Mouse (Mus musculus) limb, embryonic 11.5 days (tissue): ENCODE measurements at regions not wholly inside any gene's neighbourhood (a gene's known extent, or its start where the extent isn't known, plus 50 kb on each side); places are given as distances from the start of the nearest gene placed in this dataset.

Source experiments
- ATAC-seq: fragments of 200-750 bp; cut with Nextera tagmentation; 2 replicates; pipeline ENCODE4 v1.8.0; 2017; ENCODE audit warnings: low read depth; ENCODE audit not compliant: insufficient number of reproducible peaks, low FRiP score, low TSS enrichment
- DNase-seq: peaks from one replicate; pipeline ENCODE4 v3.0.0-alpha.2; 2015; ENCODE audit warnings: low spot score
- H3K27ac ChIP-seq: fragments of 300-500 bp; sonication (generic); replicated peaks from 2 replicates; pipeline ENCODE4 v1.5.1; 2014; ENCODE audit warnings: low read depth, mild to moderate bottlenecking, low read length
- H3K27me3 ChIP-seq: fragments of 300-500 bp; sonication (generic); 2 replicates; pipeline ENCODE4 v1.6.1; 2014; ENCODE audit warnings: mild to moderate bottlenecking, low read length, mixed read lengths; ENCODE audit not compliant: control insufficient read depth, insufficient read depth
- H3K36me3 ChIP-seq: fragments of 300-500 bp; sonication (generic); 2 replicates; pipeline ENCODE4 v1.6.1; 2014; ENCODE audit warnings: mild to moderate bottlenecking, low read length, moderate library complexity, mixed read lengths; ENCODE audit not compliant: control insufficient read depth, insufficient read depth
- H3K4me1 ChIP-seq: fragments of 300-500 bp; sonication (generic); 2 replicates; pipeline ENCODE4 v1.6.1; 2014; ENCODE audit warnings: low read length, mixed read lengths; ENCODE audit not compliant: control insufficient read depth, insufficient read depth
- H3K4me2 ChIP-seq: fragments of 300-500 bp; sonication (generic); 2 replicates; pipeline ENCODE4 v1.6.1; 2014; ENCODE audit warnings: low read depth, mild to moderate bottlenecking, moderate library complexity; ENCODE audit not compliant: severe bottlenecking
- H3K4me3 ChIP-seq: fragments of 300-500 bp; sonication (generic); 2 replicates; pipeline ENCODE4 v1.5.1; 2014; ENCODE audit warnings: low read depth, low read length
- H3K9ac ChIP-seq: fragments of 300-500 bp; sonication (generic); 2 replicates; pipeline ENCODE4 v1.6.1; 2014; ENCODE audit warnings: mild to moderate bottlenecking, low read length
- H3K9me3 ChIP-seq: fragments of 300-500 bp; sonication (generic); 2 replicates; pipeline ENCODE4 v1.6.1; 2016; ENCODE audit warnings: low read length; ENCODE audit not compliant: control insufficient read depth
- WGBS: fragments of 180-500 bp; shearing (Covaris S2); extraction: QIAGEN DNeasy Blood & Tissue Kit; methylation state at CpG from one replicate; pipeline ENCODE4 v1.1.7; 2014; 5-methylcytosine and 5-hydroxymethylcytosine counted together

- peak; percentile 23 for DNase-seq
Measured at GRCm38 (mm10) chr15:61395296-61395826, 472.5 kb upstream of the A1bg start.

GRCm38 (mm10) chr15:61380666-61381065 lies 457.9 kb upstream of the A1bg start:
- no peak overlapping the region for H3K27ac ChIP-seq
- H3K9ac ChIP-seq: no peak overlapping the region
- H3K27me3 ChIP-seq: no peaks in the 10 kb centered on the region
- ATAC-seq (no peak), DNase-seq (no peak)
- whole genome bisulfite sequencing: 78% methylated on average over 3 of the region's 3 CpGs
- no peak overlapping the region for H3K4me3 ChIP-seq
- no peak overlapping the region for H3K4me2 ChIP-seq
- no peaks in the 10 kb centered on the region for H3K9me3 ChIP-seq
- no peaks in the 10 kb centered on the region for H3K4me1 ChIP-seq
- no peaks in the 10 kb centered on the region for H3K36me3 ChIP-seq

More at GRCm38 (mm10) chr15:61395296-61395826, 472.5 kb upstream of the A1bg start:
- Histone ChIP-seq H3K36me3 (no peaks in the 10 kb centered on the region), H3K9ac (no peak overlapping the region), H3K27ac (no peak overlapping the region), H3K27me3 (no peaks in the 10 kb centered on the region), H3K4me1 (no peaks in the 10 kb centered on the region), H3K4me3 (no peak overlapping the region), H3K9me3 (no peaks in the 10 kb centered on the region), H3K4me2 (no peak overlapping the region)
- ATAC-seq: peak; percentile 60; the same call in 1 of the 2 replicates
- 24% methylated on average over 8 of the region's 8 CpGs for WGBS

- ATAC-seq: no peak
- no peaks in the 10 kb centered on the region for H3K4me1 ChIP-seq
- no peak overlapping the region for H3K4me2 ChIP-seq
- DNase-seq: no peak
- WGBS: 86% methylated on average over 3 of the region's 3 CpGs
- H3K9ac ChIP-seq: no peak overlapping the region
- no peak overlapping the region for H3K27ac ChIP-seq
- H3K27me3 ChIP-seq: no peaks in the 10 kb centered on the region
- H3K9me3 ChIP-seq: no peaks in the 10 kb centered on the region
- no peak overlapping the region for H3K4me3 ChIP-seq
- H3K36me3 ChIP-seq: no peaks in the 10 kb centered on the region
Measured at GRCm38 (mm10) chr15:61366276-61366675, 443.5 kb upstream of the A1bg start.

GRCm38 (mm10) chr15:61365511-61365910 lies 442.7 kb upstream of the A1bg start:
- Histone ChIP-seq H3K27me3 (no peaks in the 10 kb centered on the region), H3K4me1 (no peaks in the 10 kb centered on the region), H3K4me3 (no peak overlapping the region), H3K27ac (no peak overlapping the region), H3K9ac (no peak overlapping the region), H3K4me2 (no peak overlapping the region), H3K9me3 (no peaks in the 10 kb centered on the region), H3K36me3 (no peaks in the 10 kb centered on the region)
- DNase-seq: no peak
- no peak for ATAC-seq
- WGBS: 93% methylated on average over 5 of the region's 5 CpGs

GRCm38 (mm10) chr15:61364461-61364860 lies 441.6 kb upstream of the A1bg start:
- Histone ChIP-seq H3K4me1 (no peaks in the 10 kb centered on the region), H3K27ac (no peak overlapping the region), H3K27me3 (no peaks in the 10 kb centered on the region), H3K9ac (no peak overlapping the region), H3K4me2 (no peak overlapping the region), H3K36me3 (no peaks in the 10 kb centered on the region), H3K4me3 (no peak overlapping the region), H3K9me3 (no peaks in the 10 kb centered on the region)
- DNase-seq (no peak), ATAC-seq (no peak)
- WGBS: 92% methylated on average over 2 of the region's 2 CpGs

GRCm38 (mm10) chr15:61361254-61361653 lies 438.4 kb upstream of the A1bg start:
- DNase-seq: no peak
- H3K9ac ChIP-seq: no peak overlapping the region
- no peak for ATAC-seq
- 82% methylated on average over 3 of the region's 3 CpGs for WGBS
- no peaks in the 10 kb centered on the region for H3K4me1 ChIP-seq
- no peak overlapping the region for H3K4me3 ChIP-seq
- H3K27me3 ChIP-seq: no peaks in the 10 kb centered on the region
- H3K36me3 ChIP-seq: no peaks in the 10 kb centered on the region
- H3K9me3 ChIP-seq: no peaks in the 10 kb centered on the region
- H3K4me2 ChIP-seq: no peak overlapping the region
- no peak overlapping the region for H3K27ac ChIP-seq

GRCm38 (mm10) chr15:61355344-61355743 lies 432.5 kb upstream of the A1bg start:
- H3K36me3 ChIP-seq: no peaks in the 10 kb centered on the region
- no peak overlapping the region for H3K27ac ChIP-seq
- H3K9ac ChIP-seq: no peak overlapping the region
- 0 out of 2 replicates have a peak, but pooled peaks cover 2% of the 10 kb centered on the region for H3K4me1 ChIP-seq
- H3K4me3 ChIP-seq: no peak overlapping the region
- H3K9me3 ChIP-seq: no peaks in the 10 kb centered on the region
- H3K4me2 ChIP-seq: no peak overlapping the region
- DNase-seq: no peak
- H3K27me3 ChIP-seq: no peaks in the 10 kb centered on the region
- ATAC-seq: no peak

GRCm38 (mm10) chr15:61351729-61352342 lies 429.0 kb upstream of the A1bg start:
- Histone ChIP-seq H3K9me3 (no peaks in the 10 kb centered on the region), H3K27ac (peak overlapping the region; percentile 47; the same call in 1 of the 2 replicates), H3K27me3 (no peaks in the 10 kb centered on the region), H3K9ac (no peak overlapping the region), H3K4me2 (no peak overlapping the region), H3K36me3 (no peaks in the 10 kb centered on the region), H3K4me3 (no peak overlapping the region), H3K4me1 (0 out of 2 replicates have a peak, but pooled peaks cover 2% of the 10 kb centered on the region)
- ATAC-seq: no peak; the same call in 1 of the 2 replicates
- DNase-seq: peak; percentile 37
- 53% methylated on average over 5 of the region's 5 CpGs for WGBS

GRCm38 (mm10) chr15:61345101-61345500 lies 422.3 kb upstream of the A1bg start:
- Histone ChIP-seq H3K4me1 (no peaks in the 10 kb centered on the region), H3K36me3 (no peaks in the 10 kb centered on the region), H3K9me3 (no peaks in the 10 kb centered on the region), H3K9ac (no peak overlapping the region), H3K4me2 (no peak overlapping the region), H3K4me3 (no peak overlapping the region), H3K27me3 (no peaks in the 10 kb centered on the region), H3K27ac (no peak overlapping the region)
- ATAC-seq (no peak), DNase-seq (no peak)
- 68% methylated on average over 4 of the region's 4 CpGs for WGBS
